Mouse (Mus musculus) adrenal gland, postnatal 10 days (tissue): ENCODE measurements around the gene Wtip. TPM values are rescaled to one million over a fixed set of nuclear protein-coding genes. Genes with fewer than 3 reads are reported as not detected.
"Not testable (repeated sequence)": the region's sequence is repeated elsewhere in the genome, so short reads cannot be mapped to it uniquely, and the experiment has no call there.

Experiments
- DNase-seq: peaks from one replicate; pipeline ENCODE4 v3.0.0; 2021; ENCODE audit warnings: mixed read lengths
- total RNA-seq, 2 experiments: library from RNA; stranded (reverse); gene quantifications; 2 replicates each; pipeline ENCODE4 v1.2.3; 2021

Wtip gene
- total RNA-seq, 2 experiments from 2014 or later = 25.3 to 30.2 TPM

GRCm38 (mm10) chr7:34120636-34121035 lies 12.4 kb downstream of the Wtip start:
- not testable (repeated sequence) for DNase-seq

GRCm38 (mm10) chr7:34116601-34117000 lies 16.5 kb downstream of the Wtip start:
- DNase-seq = no peak

- DNase-seq = no peak
Measured at GRCm38 (mm10) chr7:34109190-34109589, 23.9 kb downstream of the Wtip start.

GRCm38 (mm10) chr7:34101276-34101675 lies 31.8 kb downstream of the Wtip start:
- no peak for DNase-seq

- no peak for DNase-seq
Measured at GRCm38 (mm10) chr7:34100002-34100401, 33.1 kb downstream of the Wtip start.

GRCm38 (mm10) chr7:34094911-34095481 lies 38.1 kb downstream of the Wtip start, which contains the start of gene Scgb1b30:
Gene Scgb1b30 (plus strand): TSS chr7:34095431.
- no peak for DNase-seq

- not testable (repeated sequence) for DNase-seq
Measured at GRCm38 (mm10) chr7:34068132-34068531, 64.9 kb downstream of the Wtip start.

Other genes starting within 250 kb of the Wtip start
- gene Scgb2b26, start 188.2 kb downstream of the Wtip start, total RNA-seq = not detected
- gene Scgb2b27, start 119.3 kb downstream of the Wtip start, total RNA-seq = not detected
- gene Scgb1b27, start 111.8 kb downstream of the Wtip start, total RNA-seq = not detected
- not detected for gene Scgb1b30, start 37.8 kb downstream of the Wtip start, total RNA-seq
- 10 to 100 TPM; 77.6 to 77.7 TPM for gene Uba2, start 36.3 kb upstream of the Wtip start, total RNA-seq
- 10 to 100 TPM; 23.2 TPM for gene Pdcd2l, start 63.4 kb upstream of the Wtip start, total RNA-seq
- 100 to 1,000 TPM; 373 to 446 TPM for gene Gpi1, start 97.1 kb upstream of the Wtip start, total RNA-seq
- not detected for gene Gm6096, start 117.8 kb upstream of the Wtip start, total RNA-seq
- 100 to 1,000 TPM in 1 of 2 experiments, 10 to 100 TPM in 1; 89.4 to 114 TPM for gene 4931406P16Rik, start 180.3 kb upstream of the Wtip start, total RNA-seq